ENCODE assay signal across 8 mouse cellular contexts in genomic region chr4:155151221-155151788, GRCm38 (mm10).
DNase-seq lines count a peak whose midpoint lies in the region; ATAC-seq lines count a peak whose summit lies in the region.

No protein-coding gene starts in this region.

- peak overlapping the region; percentile 59 for H3K4me3 ChIP-seq in heart, embryonic 13.5 days
- H3K4me3 ChIP-seq in hindbrain, embryonic 12.5 days: peak overlapping the region; percentile 42
- peak overlapping the region; percentile 63 for H3K4me3 ChIP-seq in midbrain, embryonic 10.5 days

- H3K9me3 ChIP-seq in heart, embryonic 13.5 days: no peaks in the 10 kb centered on the region
- H3K9me3 ChIP-seq in hindbrain, embryonic 12.5 days (replicated peaks): no peaks in the 10 kb centered on the region
- H3K9me3 ChIP-seq in midbrain, embryonic 10.5 days (replicated peaks): no peaks in the 10 kb centered on the region

- H3K9ac ChIP-seq in heart, embryonic 13.5 days: peak overlapping the region; percentile 87
- peak overlapping the region; percentile 62 for H3K9ac ChIP-seq in hindbrain, embryonic 12.5 days

- H3K4me2 ChIP-seq in heart, embryonic 13.5 days: peak overlapping the region; percentile 85
- H3K4me2 ChIP-seq in hindbrain, embryonic 12.5 days (replicated peaks): peak overlapping the region; percentile 81

- peak overlapping the region; percentile 85 for H3K27ac ChIP-seq in heart, embryonic 13.5 days (replicated peaks)
- H3K27ac ChIP-seq in hindbrain, embryonic 12.5 days: no peak overlapping the region
- H3K27ac ChIP-seq in midbrain, embryonic 10.5 days (replicated peaks): peak overlapping the region; percentile 86

- H3K36me3 ChIP-seq in heart, embryonic 13.5 days: peaks cover 38% of the 10 kb centered on the region
- peaks cover 12% of the 10 kb centered on the region for H3K36me3 ChIP-seq in hindbrain, embryonic 12.5 days
- peaks cover 36% of the 10 kb centered on the region for H3K36me3 ChIP-seq in midbrain, embryonic 10.5 days

- ATAC-seq in heart, embryonic 13.5 days (ENCODE audit: extremely low read depth, insufficient number of reproducible peaks, low FRiP score, low TSS enrichment): no peak
- ATAC-seq in activated CD4-positive, CD25-positive, alpha-beta regulatory T cell, adult 4 months: peak; percentile 19
- no peak for ATAC-seq in hindbrain, embryonic 12.5 days (ENCODE audit: low FRiP score)
- no peak for ATAC-seq in frontal cortex, adult (ENCODE audit: low TSS enrichment)
- ATAC-seq in erythroid progenitor cell, adult 5-6 weeks (replicated peaks; ENCODE audit: low FRiP score, poor library complexity, severe bottlenecking): no peak

- DNase-seq in heart, postnatal 36 days: no peak
- no peak for DNase-seq in midbrain, embryonic 10.5 days (ENCODE audit: low spot score)
- no peak for DNase-seq in right cerebral cortex, postnatal 10 days (ENCODE audit: low spot score in 2 of 2)

- H3K27me3 ChIP-seq in heart, embryonic 13.5 days (replicated peaks): no peaks in the 10 kb centered on the region
- H3K27me3 ChIP-seq in hindbrain, embryonic 12.5 days: 0 out of 2 replicates have a peak, but pooled peaks cover 3% of the 10 kb centered on the region
- H3K27me3 ChIP-seq in midbrain, embryonic 10.5 days (ENCODE audit: low read depth, poor library complexity, severe bottlenecking): peaks cover 31% of the 10 kb centered on the region

- WGBS in heart, embryonic 13.5 days: 40% methylated on average over 12 of the region's 12 CpGs
- 44% methylated on average over 12 of the region's 12 CpGs for WGBS in hindbrain, embryonic 12.5 days
- 53% methylated on average over 12 of the region's 12 CpGs for WGBS in midbrain, embryonic 10.5 days

- intact Hi-C loops in heart, postnatal 36 days (cut with DNase I): loop anchor here (2.0 kb wide), 1 partner anchor 69 kb away; no protein-coding TSS in a partner anchor

- H3K4me1 ChIP-seq in heart, embryonic 13.5 days: peaks cover 55% of the 10 kb centered on the region
- H3K4me1 ChIP-seq in hindbrain, embryonic 12.5 days: peaks cover 24% of the 10 kb centered on the region
- peaks cover 39% of the 10 kb centered on the region for H3K4me1 ChIP-seq in midbrain, embryonic 10.5 days
